Mouse (Mus musculus): ENCODE measurements at regions not wholly inside any gene's neighbourhood (a gene's known extent, or its start where the extent isn't known, plus 50 kb on each side); places are given as distances from the start of the nearest gene placed in this dataset.

DNA sequence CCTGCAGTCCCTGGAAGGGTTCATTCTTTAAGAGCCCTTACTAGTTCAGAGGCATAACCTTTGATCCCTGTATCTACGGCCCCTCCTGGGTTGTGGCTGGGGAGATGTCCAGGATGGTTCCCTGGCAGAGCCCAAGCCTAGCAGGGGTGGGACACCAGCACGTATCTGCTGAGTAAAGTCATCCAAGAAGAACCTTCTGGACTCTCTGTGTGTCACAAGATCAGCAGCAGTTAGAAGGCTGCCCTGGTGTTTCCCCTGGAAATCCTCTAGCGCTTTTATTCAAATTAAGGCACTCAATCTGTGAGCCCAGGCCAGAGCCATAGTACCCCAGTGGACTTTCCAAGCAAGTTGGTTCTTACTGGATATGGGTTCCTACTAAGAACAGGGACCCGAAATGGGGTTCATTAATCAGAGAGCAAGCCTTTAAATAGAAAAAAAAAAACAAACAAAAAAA is 1342.7 kb upstream of the A1bg start:
- Histone ChIP-seq H3K9ac (ENCODE audit: control insufficient read depth, low read depth, low read length, poor library complexity, severe bottlenecking) (no peak overlapping the region), H3K4me3 (ENCODE audit: control insufficient read depth in 1 of 2, insufficient read depth in 1 of 2, low read depth in 2 of 2, low read length in 2 of 2) (no peak overlapping the region), H3K9me3 (replicated peaks; ENCODE audit: insufficient read depth, low read length) (no peaks in the 10 kb centered on the region), H3K79me2 (ENCODE audit: control insufficient read depth, insufficient read depth, low read length, poor library complexity) (no peaks in the 10 kb centered on the region), H3K4me1 (ENCODE audit: control insufficient read depth in 1 of 2, insufficient read depth in 2 of 2, low read length in 2 of 2) (peaks cover 2 to 8% of the 10 kb centered on the region in 2 experiments; a peak in 3 of 4 replicates), H3K27me3 (ENCODE audit: control insufficient read depth in 1 of 2, insufficient read depth in 2 of 2, low read length in 2 of 2) (no peaks in the 10 kb centered on the region), H3K27ac (ENCODE audit: control insufficient read depth, low read depth, low read length) (no peak overlapping the region), H3K36me3 (ENCODE audit: control insufficient read depth in 1 of 2, insufficient read depth in 2 of 2, low read length in 2 of 2) (peaks cover 0 to 18% of the 10 kb centered on the region in 2 experiments; a peak in 2 of 4 replicates)
- no peak for TF ChIP-seq ZMIZ1 (IDR thresholded peaks at IDR 0.05; ENCODE audit: low read depth, low read length)
- TF ChIP-seq HCFC1 (IDR thresholded peaks at IDR 0.05; ENCODE audit: low read depth, low read length), result no peak
- no peak for TF ChIP-seq GABPA (IDR thresholded peaks at IDR 0.05; ENCODE audit: low read depth, low read length)
- TF ChIP-seq UBTF (IDR thresholded peaks at IDR 0.05; ENCODE audit: borderline replicate concordance, insufficient read depth, low read depth, low read length), result no peak
- TF ChIP-seq TCF12 (IDR thresholded peaks at IDR 0.05; ENCODE audit: low read depth, low read length), result no peak
- no peak for DNase-seq (ENCODE audit: low read depth, low spot score)

DNA sequence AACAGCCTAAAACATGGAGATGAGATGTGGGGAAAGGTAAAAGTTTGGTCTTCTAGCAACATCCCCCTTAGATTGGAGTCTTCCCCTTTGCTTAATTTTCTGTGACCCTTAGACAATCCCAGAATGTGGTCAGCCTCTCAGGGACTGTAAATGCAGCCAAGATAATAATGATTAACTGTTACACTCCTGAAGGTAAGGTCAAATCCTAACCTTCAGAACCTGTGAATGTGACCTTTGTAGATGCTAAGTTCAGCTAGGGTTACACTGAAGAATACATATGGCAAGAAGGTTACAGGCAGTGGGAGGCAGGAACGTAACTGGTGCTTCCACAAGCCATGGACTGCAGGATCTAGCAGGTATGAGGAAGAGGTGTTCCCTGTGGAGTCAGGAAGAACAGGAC is 1342.2 kb upstream of the A1bg start:
- H3K27me3 ChIP-seq (ENCODE audit: control insufficient read depth in 1 of 2, insufficient read depth in 2 of 2, low read length in 2 of 2), result no peaks in the 10 kb centered on the region
- no peak for DNase-seq (ENCODE audit: low read depth, low spot score)
- no peak overlapping the region for H3K27ac ChIP-seq (ENCODE audit: control insufficient read depth, low read depth, low read length)
- no peak overlapping the region for H3K9ac ChIP-seq (ENCODE audit: control insufficient read depth, low read depth, low read length, poor library complexity, severe bottlenecking)
- H3K4me1 ChIP-seq (ENCODE audit: control insufficient read depth in 1 of 2, insufficient read depth in 2 of 2, low read length in 2 of 2), result peaks cover 2 to 8% of the 10 kb centered on the region in 2 experiments; a peak in 3 of 4 replicates
- TF ChIP-seq ZNF384 (IDR thresholded peaks at IDR 0.05; ENCODE audit: low read depth, low read length) (no peak), MAZ (IDR thresholded peaks at IDR 0.05; ENCODE audit: low read depth, low read length) (no peak), SIN3A (IDR thresholded peaks at IDR 0.05; ENCODE audit: low read length) (no peak), CTCF (IDR thresholded peaks at IDR 0.05 in 2 of 3, conservative IDR thresholded peaks at IDR 0.05 in 1 of 3; ENCODE audit: control insufficient read depth in 1 of 3, insufficient read depth in 1 of 3, low read depth in 2 of 3, low read length in 3 of 3, poor library complexity in 1 of 3, severe bottlenecking in 1 of 3) (no peak), TAL1 (IDR thresholded peaks at IDR 0.05; ENCODE audit: low read length) (no peak), POLR2AphosphoS2 (IDR thresholded peaks at IDR 0.05; ENCODE audit: low read length) (no peak), GABPA (IDR thresholded peaks at IDR 0.05; ENCODE audit: low read depth, low read length) (no peak), MEF2A (IDR thresholded peaks at IDR 0.05; ENCODE audit: extremely low read depth, insufficient replicate concordance, low read depth, low read length, poor library complexity, severe bottlenecking) (no peak), GATA1 (IDR thresholded peaks at IDR 0.05; ENCODE audit: low read depth, low read length) (no peak), ELF1 (IDR thresholded peaks at IDR 0.05; ENCODE audit: low read depth, low read length) (no peak), CHD2 (IDR thresholded peaks at IDR 0.05; ENCODE audit: low read length) (no peak), ETS1 (IDR thresholded peaks at IDR 0.05; ENCODE audit: low read depth, low read length) (no peak), CHD1 (IDR thresholded peaks at IDR 0.05; ENCODE audit: low read depth, low read length) (no peak), MXI1 (IDR thresholded peaks at IDR 0.05; ENCODE audit: low read depth, low read length) (no peak), ZKSCAN1 (IDR thresholded peaks at IDR 0.05; ENCODE audit: low read depth, low read length) (no peak), TCF12 (IDR thresholded peaks at IDR 0.05; ENCODE audit: low read depth, low read length) (no peak)
- H3K4me3 ChIP-seq (ENCODE audit: control insufficient read depth in 1 of 2, insufficient read depth in 1 of 2, low read depth in 2 of 2, low read length in 2 of 2), result no peak overlapping the region
- H3K9me3 ChIP-seq (replicated peaks; ENCODE audit: insufficient read depth, low read length), result no peaks in the 10 kb centered on the region
- no peaks in the 10 kb centered on the region for H3K79me2 ChIP-seq (ENCODE audit: control insufficient read depth, insufficient read depth, low read length, poor library complexity)
- peaks cover 0 to 18% of the 10 kb centered on the region in 2 experiments; a peak in 2 of 4 replicates for H3K36me3 ChIP-seq (ENCODE audit: control insufficient read depth in 1 of 2, insufficient read depth in 2 of 2, low read length in 2 of 2)
